Mouse (Mus musculus): ENCODE results near the gene Adgrg1.

DNA sequence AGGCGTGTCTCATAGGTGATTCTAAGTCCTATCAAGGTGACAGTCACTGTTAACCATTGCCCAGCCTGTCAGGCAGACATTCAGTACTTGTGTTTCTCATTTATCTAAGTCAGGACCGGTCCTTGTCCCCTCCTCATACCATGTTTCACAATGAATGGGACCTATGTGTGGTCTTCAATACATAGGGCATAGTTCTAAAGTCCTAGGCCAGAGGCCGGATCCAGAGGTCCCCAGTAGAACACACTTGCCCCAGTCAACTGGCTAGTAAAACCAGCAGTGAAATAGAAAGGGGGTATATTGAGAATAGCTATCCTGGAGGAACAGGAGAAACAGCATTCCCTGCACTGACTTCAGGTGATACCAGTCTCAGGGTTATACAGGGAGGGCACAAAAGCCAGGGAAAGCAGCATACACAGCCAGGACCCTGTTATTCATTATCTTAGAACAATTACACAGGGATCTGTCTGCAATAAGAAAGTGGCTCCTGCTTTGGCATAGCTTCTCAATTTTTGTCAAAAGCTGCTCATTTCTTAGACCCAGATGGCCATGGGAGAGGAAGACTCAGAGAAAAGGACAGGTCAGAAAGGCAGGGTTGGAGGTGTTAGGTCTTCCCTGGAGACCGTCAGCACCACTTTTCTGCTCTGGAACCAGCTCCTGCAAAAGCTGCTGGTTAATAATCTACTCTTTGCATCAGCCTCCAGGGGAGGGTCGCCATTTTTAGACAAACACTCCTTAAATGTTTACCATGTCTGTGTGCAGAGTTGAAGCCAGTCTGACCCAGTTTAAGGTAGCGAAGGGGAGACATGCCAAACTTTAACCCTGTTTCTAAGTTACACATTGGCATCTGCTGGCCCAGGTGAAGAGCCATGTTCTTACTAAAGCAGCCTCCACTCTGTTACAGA is 67.6 kb downstream of the Adgrg1 start:
- no peak for TF ChIP-seq EP300 (IDR thresholded peaks at IDR 0.05; ENCODE audit: low read depth)
- no peak for TF ChIP-seq CTCF (IDR thresholded peaks at IDR 0.05; ENCODE audit: low read depth)

Measured in liver, postnatal 0 days (tissue).